Mouse (Mus musculus): ENCODE data around the gene Tk1. TPM values are rescaled to one million over a fixed set of nuclear protein-coding genes. Genes with fewer than 3 reads are reported as not detected.
"Not testable (repeated sequence)": the region's sequence is repeated elsewhere in the genome, so short reads cannot be mapped to it uniquely, and the experiment has no call there.

Gene Tk1
- polyA plus RNA-seq, 1 experiment from 2014 or later, result 120 TPM

DNA sequence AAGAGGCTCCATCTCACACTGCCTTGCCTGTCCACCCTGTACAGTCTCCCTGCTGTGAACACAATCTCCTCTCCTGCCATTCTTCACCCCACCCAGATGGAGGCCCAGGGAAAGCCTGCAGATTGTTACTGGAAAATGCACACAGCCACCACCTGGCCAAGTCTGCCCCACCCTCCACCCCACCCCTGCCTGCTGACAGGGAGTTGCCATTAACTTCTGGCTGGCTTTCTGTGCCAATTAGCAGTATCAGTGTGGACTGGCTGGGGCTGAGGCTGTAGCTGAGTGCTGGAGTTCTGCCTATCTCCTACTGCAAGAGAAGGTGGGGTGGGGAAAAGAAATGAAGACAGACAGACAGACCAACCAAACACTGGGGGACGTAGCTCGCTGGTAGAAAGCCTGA is 12.7 kb upstream of the Tk1 start:
- peak; percentile 92 for ATAC-seq (ENCODE audit: insufficient read depth, low FRiP score)
- peaks cover 5% of the 10 kb centered on the region for H3K4me1 ChIP-seq (ENCODE audit: control insufficient read depth, insufficient read depth, low read length)

DNA sequence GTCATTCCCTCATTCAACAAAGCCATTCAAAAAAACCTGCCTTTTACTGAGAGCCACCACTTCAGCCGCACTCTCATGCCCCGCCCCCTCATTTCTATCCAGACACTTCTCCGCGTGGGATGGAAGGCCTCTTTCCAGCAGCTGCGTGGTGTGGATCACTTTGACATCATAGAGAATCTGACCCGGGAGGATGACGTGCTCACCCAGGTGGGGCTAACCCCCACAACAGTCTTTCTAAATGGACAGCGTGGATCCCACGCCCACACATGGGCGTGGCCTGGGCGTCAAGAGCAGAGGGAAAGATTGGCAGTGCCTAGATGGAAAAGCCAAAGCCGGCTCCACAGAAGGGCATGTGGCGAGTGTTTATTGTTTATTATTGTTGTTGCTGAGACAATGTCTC is 10.4 kb upstream of the Tk1 start:
- peak overlapping the region; percentile 27; the same call in 1 of the 2 replicates for H3K4me2 ChIP-seq (ENCODE audit: low read depth, low read length)
- WGBS, result 27% methylated on average over 13 of the region's 13 CpGs
- H3K27ac ChIP-seq (ENCODE audit: low read length), result no peak overlapping the region
- ATAC-seq (ENCODE audit: insufficient read depth, low FRiP score), result no peak
- H3K9me3 ChIP-seq (replicated peaks; ENCODE audit: control insufficient read depth, low read length), result no peaks in the 10 kb centered on the region
- no peak overlapping the region for H3K9ac ChIP-seq (ENCODE audit: low read length)
- peaks cover 9% of the 10 kb centered on the region for H3K4me1 ChIP-seq (ENCODE audit: control insufficient read depth, insufficient read depth, low read length)
- no peaks in the 10 kb centered on the region for H3K27me3 ChIP-seq (ENCODE audit: control insufficient read depth, insufficient read depth, low read length)
- no peaks in the 10 kb centered on the region for H3K36me3 ChIP-seq (ENCODE audit: control insufficient read depth, insufficient read depth, low read length)
- no peak overlapping the region for H3K4me3 ChIP-seq (replicated peaks; ENCODE audit: low read length)

More for the DNA sequence above, 12.7 kb upstream of the Tk1 start:
- WGBS, result 38% methylated on average over 2 of the region's 2 CpGs
- Histone ChIP-seq H3K27ac (ENCODE audit: low read length) (peak overlapping the region; percentile 80), H3K27me3 (ENCODE audit: control insufficient read depth, insufficient read depth, low read length) (no peaks in the 10 kb centered on the region), H3K4me3 (replicated peaks; ENCODE audit: low read length) (no peak overlapping the region), H3K9ac (ENCODE audit: low read length) (no peak overlapping the region), H3K9me3 (replicated peaks; ENCODE audit: control insufficient read depth, low read length) (no peaks in the 10 kb centered on the region), H3K36me3 (ENCODE audit: control insufficient read depth, insufficient read depth, low read length) (no peaks in the 10 kb centered on the region), H3K4me2 (ENCODE audit: low read depth, low read length) (no peak overlapping the region)

DNA sequence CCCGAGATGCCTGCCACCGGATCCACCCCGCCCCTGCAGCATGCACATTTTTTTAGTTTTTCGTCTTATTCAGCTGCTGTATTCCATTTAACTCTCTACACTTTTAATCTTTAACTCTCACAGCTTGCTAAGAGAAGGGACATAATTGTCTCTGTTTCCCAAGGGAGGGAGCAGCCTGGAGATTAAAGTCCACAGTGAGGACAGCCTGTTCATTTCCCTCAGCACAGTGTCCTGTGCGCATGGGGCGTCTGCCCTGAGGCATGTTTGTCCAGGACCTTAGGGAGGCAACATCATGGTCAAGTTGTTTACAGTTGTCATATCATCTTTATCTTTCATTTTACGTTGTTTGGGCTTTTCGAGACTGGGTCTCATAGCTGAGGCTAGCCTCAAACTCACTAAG is 8.2 kb upstream of the Tk1 start:
- Histone ChIP-seq H3K27me3 (ENCODE audit: control insufficient read depth, insufficient read depth, low read length) (no peaks in the 10 kb centered on the region), H3K27ac (ENCODE audit: low read length) (no peak overlapping the region; the same call in 1 of the 2 replicates), H3K9ac (ENCODE audit: low read length) (no peak overlapping the region), H3K36me3 (ENCODE audit: control insufficient read depth, insufficient read depth, low read length) (no peaks in the 10 kb centered on the region), H3K9me3 (replicated peaks; ENCODE audit: control insufficient read depth, low read length) (no peaks in the 10 kb centered on the region), H3K4me3 (replicated peaks; ENCODE audit: low read length) (no peak overlapping the region), H3K4me2 (ENCODE audit: low read depth, low read length) (no peak overlapping the region), H3K4me1 (ENCODE audit: control insufficient read depth, insufficient read depth, low read length) (peaks cover 28% of the 10 kb centered on the region)
- WGBS, result 75% methylated on average over 8 of the region's 8 CpGs
- no peak for ATAC-seq (ENCODE audit: insufficient read depth, low FRiP score)

DNA sequence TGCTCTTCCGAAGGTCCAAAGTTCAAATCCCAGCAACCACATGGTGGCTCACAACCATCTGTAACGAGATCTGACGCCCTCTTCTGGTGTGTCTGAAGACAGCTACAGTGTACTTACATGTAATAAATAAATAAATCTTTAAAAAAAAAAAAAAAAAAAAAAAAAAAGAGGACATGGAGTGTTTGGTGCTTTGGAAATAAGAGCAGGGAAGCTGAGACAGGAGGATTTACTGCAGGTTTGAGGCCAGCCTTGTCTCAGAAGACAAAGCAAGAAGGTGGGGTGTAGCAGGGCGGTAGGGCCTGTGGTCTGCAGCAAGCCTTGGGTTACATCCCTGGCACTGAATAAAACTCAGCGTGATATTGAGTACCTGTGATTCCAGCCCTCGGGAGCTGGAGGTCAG is 7.6 kb upstream of the Tk1 start:
- H3K4me2 ChIP-seq (ENCODE audit: low read depth, low read length); H3K9ac ChIP-seq (ENCODE audit: low read length); H3K27ac ChIP-seq (ENCODE audit: low read length); ATAC-seq (ENCODE audit: insufficient read depth, low FRiP score); H3K36me3 ChIP-seq (ENCODE audit: control insufficient read depth, insufficient read depth, low read length); H3K4me3 ChIP-seq (replicated peaks; ENCODE audit: low read length); H3K9me3 ChIP-seq (replicated peaks; ENCODE audit: control insufficient read depth, low read length); H3K27me3 ChIP-seq (ENCODE audit: control insufficient read depth, insufficient read depth, low read length): not testable (repeated sequence)
- peaks cover 34% of the 10 kb centered on the region for H3K4me1 ChIP-seq (ENCODE audit: control insufficient read depth, insufficient read depth, low read length)
- WGBS, result 93% methylated on average over 4 of the region's 6 CpGs

DNA sequence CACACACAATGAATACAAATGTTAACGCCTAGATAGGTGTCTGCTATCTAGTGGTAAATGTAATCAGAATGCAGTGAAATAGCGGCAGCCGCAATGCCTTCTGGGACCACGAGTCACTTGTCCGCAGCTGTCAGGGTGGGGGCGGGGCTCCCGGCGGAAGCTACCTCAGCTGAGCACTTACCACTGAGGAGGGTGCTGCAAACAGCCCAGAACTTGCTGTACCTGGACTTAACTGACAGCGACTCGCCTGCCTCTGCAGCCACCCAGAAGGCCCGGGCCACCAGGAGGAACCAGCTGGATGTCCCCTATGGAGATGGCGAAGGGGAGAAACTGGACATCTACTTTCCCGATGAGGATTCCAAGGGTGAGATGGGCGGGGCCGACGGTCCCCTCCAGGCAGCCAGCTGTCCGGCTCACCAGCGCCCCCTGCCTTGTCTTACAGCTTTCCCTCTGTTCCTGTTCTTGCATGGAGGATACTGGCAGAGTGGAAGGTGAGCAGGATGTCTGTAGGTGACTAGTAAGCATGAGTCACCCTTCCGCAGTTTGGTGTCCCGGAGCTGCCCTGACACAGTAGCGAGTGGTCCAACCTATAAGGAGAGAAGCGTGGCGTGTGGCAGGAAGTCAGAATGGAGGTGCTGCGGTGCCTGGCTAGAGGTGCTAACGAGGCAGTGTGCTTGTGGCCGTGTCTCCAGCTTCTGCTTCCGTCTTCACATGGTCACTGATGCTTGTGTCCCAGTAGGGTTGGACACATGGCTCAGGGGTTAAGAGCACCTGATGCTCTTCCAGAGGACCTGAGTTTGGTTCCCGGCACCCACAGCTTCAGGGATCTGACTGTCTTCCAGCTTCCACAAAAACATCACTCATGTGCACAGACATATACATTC is 6.4 kb upstream of the Tk1 start:
- H3K9ac ChIP-seq (ENCODE audit: low read length), result no peak overlapping the region
- H3K27me3 ChIP-seq (ENCODE audit: control insufficient read depth, insufficient read depth, low read length), result no peaks in the 10 kb centered on the region
- H3K4me2 ChIP-seq (ENCODE audit: low read depth, low read length), result peak overlapping the region; percentile 38
- peaks cover 40% of the 10 kb centered on the region for H3K4me1 ChIP-seq (ENCODE audit: control insufficient read depth, insufficient read depth, low read length)
- H3K9me3 ChIP-seq (replicated peaks; ENCODE audit: control insufficient read depth, low read length), result no peaks in the 10 kb centered on the region
- H3K36me3 ChIP-seq (ENCODE audit: control insufficient read depth, insufficient read depth, low read length), result no peaks in the 10 kb centered on the region
- H3K4me3 ChIP-seq (replicated peaks; ENCODE audit: low read length), result peak overlapping the region; percentile 33
- no peak overlapping the region for H3K27ac ChIP-seq (ENCODE audit: low read length)
- WGBS, result 23% methylated on average over 28 of the region's 28 CpGs
- ATAC-seq (ENCODE audit: insufficient read depth, low FRiP score), result 0 out of 2 replicates have a peak, but pooled peaks have one; percentile 19

DNA sequence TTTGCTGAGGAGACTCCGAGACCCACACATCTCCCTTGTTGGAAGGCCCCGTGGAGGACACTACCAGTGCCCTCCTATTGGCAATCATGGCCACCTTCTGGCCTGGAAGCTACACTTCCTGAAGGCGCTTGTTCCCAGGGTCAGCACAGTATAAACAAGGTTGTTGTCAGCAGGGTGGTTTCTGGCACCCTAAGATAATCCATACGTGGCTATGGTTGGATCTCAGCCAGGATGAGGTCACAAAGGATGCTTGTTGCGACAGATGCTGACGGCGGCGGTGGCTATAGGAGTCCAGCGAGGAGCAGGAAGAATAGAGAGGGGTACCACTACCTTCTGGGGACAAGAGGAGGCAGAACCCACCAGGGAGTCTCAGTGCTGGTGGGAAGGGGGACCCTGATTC is 4.5 kb upstream of the Tk1 start:
- Histone ChIP-seq H3K27me3 (ENCODE audit: control insufficient read depth, insufficient read depth, low read length) (no peaks in the 10 kb centered on the region), H3K36me3 (ENCODE audit: control insufficient read depth, insufficient read depth, low read length) (no peaks in the 10 kb centered on the region), H3K9ac (ENCODE audit: low read length) (0 out of 2 replicates have a peak overlapping the region, but pooled peaks have one; percentile 8), H3K4me2 (ENCODE audit: low read depth, low read length) (no peak overlapping the region), H3K9me3 (replicated peaks; ENCODE audit: control insufficient read depth, low read length) (no peaks in the 10 kb centered on the region), H3K4me3 (replicated peaks; ENCODE audit: low read length) (no peak overlapping the region), H3K27ac (ENCODE audit: low read length) (peak overlapping the region; percentile 94), H3K4me1 (ENCODE audit: control insufficient read depth, insufficient read depth, low read length) (peaks cover 52% of the 10 kb centered on the region)
- ATAC-seq (ENCODE audit: insufficient read depth, low FRiP score), result no peak
- 64% methylated on average over 9 of the region's 9 CpGs for WGBS

DNA sequence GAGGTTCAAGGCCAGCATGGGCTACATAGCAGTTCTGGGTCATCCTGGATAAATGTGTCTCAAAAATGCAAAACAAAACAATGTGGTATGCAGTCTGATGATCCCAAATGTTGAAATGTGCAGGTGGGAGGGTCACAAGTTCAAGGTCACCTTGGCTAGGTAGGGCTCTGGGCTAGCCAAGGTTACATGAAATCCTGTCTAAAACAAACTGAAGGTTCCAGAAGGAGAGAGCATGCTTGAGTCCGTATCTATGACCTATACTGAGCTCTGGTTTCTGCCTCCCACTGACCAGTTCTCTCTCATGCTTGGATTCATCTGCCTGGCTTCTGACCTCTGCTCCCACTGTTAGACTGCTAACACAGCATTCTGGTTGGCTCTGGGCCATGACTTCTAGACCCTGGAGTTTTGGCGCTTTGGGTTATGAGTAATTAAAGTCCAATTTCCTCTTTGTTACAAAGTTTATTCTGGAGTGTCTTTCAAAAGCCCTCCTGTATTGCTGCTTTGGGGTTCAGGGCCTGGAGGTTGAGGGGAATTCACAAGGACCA is 3.9 kb upstream of the Tk1 start:
- no peaks in the 10 kb centered on the region for H3K36me3 ChIP-seq (ENCODE audit: control insufficient read depth, insufficient read depth, low read length)
- no peaks in the 10 kb centered on the region for H3K9me3 ChIP-seq (replicated peaks; ENCODE audit: control insufficient read depth, low read length)
- 45% methylated on average over 2 of the region's 2 CpGs for WGBS
- no peak overlapping the region for H3K9ac ChIP-seq (ENCODE audit: low read length)
- H3K27me3 ChIP-seq (ENCODE audit: control insufficient read depth, insufficient read depth, low read length), result no peaks in the 10 kb centered on the region
- no peak for ATAC-seq (ENCODE audit: insufficient read depth, low FRiP score)
- H3K4me3 ChIP-seq (replicated peaks; ENCODE audit: low read length), result no peak overlapping the region
- no peak overlapping the region for H3K4me2 ChIP-seq (ENCODE audit: low read depth, low read length)
- peaks cover 59% of the 10 kb centered on the region for H3K4me1 ChIP-seq (ENCODE audit: control insufficient read depth, insufficient read depth, low read length)
- H3K27ac ChIP-seq (ENCODE audit: low read length), result peak overlapping the region; percentile 94

DNA sequence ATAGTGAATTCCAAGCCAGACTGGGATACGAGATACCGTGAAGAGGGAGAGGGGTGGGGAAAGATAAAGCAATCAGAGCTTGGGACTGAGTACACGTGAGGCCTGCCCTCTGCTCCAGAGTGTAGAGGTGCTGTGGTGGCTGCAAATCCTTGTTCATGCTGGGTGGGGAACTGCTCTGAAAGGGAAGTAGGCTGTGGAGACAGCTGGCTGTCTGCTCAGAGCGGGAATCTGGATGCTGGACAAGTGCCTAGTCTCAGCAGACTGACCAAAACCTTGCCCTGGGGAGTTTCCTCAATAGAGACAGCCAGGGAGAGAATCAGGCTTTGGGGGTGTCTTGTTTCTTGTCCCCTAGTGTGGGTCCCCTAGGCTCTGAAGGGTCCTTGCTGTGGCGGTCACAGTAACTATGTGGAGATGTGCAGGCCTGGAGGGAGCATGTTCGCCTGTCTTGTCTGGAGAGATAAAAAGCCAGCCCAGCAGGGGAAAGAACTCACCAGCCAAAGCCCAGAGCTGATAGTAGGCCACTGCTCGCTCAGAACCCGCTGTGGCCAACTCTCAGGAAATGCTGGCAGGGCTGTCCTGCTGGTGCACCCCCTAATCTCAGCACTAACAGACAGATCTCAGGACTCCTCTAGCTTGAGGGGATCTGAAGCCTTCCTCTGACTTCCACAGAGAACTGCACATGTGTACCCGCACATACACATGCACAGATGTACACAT is 3.2 kb upstream of the Tk1 start:
- Histone ChIP-seq H3K36me3 (ENCODE audit: control insufficient read depth, insufficient read depth, low read length) (no peaks in the 10 kb centered on the region), H3K4me2 (ENCODE audit: low read depth, low read length) (no peak overlapping the region), H3K27me3 (ENCODE audit: control insufficient read depth, insufficient read depth, low read length) (no peaks in the 10 kb centered on the region), H3K9me3 (replicated peaks; ENCODE audit: control insufficient read depth, low read length) (no peaks in the 10 kb centered on the region), H3K4me1 (ENCODE audit: control insufficient read depth, insufficient read depth, low read length) (peaks cover 63% of the 10 kb centered on the region), H3K9ac (ENCODE audit: low read length) (peak overlapping the region; percentile 1; the same call in 1 of the 2 replicates), H3K27ac (ENCODE audit: low read length) (peak overlapping the region; percentile 94), H3K4me3 (replicated peaks; ENCODE audit: low read length) (no peak overlapping the region)
- WGBS, result 38% methylated on average over 9 of the region's 9 CpGs
- peak; percentile 54; the same call in 1 of the 2 replicates for ATAC-seq (ENCODE audit: insufficient read depth, low FRiP score)

All from stomach, embryonic 16.5 days (tissue).